ENCODE assay signal across 14 mouse cellular contexts in the genomic region with DNA sequence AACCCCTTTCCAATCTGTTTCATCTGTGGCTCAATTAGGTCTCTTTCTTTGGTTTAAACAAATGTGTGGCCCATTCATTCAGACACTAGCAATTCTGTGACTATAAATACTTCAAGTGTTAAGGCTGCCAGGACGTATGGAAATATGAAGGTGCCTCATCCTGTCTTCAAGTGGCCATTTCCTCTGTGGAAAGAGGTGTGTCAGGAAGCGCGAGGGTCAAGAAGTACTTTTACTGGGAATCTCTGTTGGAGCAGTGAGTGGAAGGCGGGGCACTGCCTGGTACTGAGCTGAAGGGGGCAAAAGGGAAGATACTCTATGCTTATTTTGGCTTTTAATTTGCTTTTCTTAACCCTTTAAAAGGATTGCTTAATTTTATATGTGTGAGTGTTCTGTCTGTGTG.
DNase-seq lines count a peak whose midpoint lies in the region; ATAC-seq and TF ChIP-seq lines count a peak whose summit lies in the region.
"Had no signal": no experiment of that assay in that cellular context is flagged by ENCODE, and none has a peak within 500 bp of the region (broad histone marks: within the 10 kb centered on the region; RNA-seq: fewer than 3 reads in every experiment).

No protein-coding gene starts in this region.

- H3K36me3 ChIP-seq in heart, postnatal 0 days (replicated peaks; ENCODE audit: control insufficient read depth, insufficient read depth, low read length) = peaks cover 15% of the 10 kb centered on the region; the same call in 1 of the 2 replicates
- no peaks in the 10 kb centered on the region for H3K36me3 ChIP-seq in heart, embryonic 10.5 days
- no peaks in the 10 kb centered on the region for H3K36me3 ChIP-seq in neural tube, embryonic 11.5 days (ENCODE audit: control insufficient read depth, insufficient read depth, low read length)
- H3K36me3 ChIP-seq in lung, postnatal 0 days (ENCODE audit: insufficient read depth, low read length) = no peaks in the 10 kb centered on the region; the same call in 1 of the 2 replicates
- no peaks in the 10 kb centered on the region for H3K36me3 ChIP-seq in neural tube, embryonic 14.5 days (ENCODE audit: control insufficient read depth, insufficient read depth, low read length)
- H3K36me3 ChIP-seq: intestine, embryonic 15.5 days had no signal

- peak overlapping the region; percentile 4; the same call in 1 of the 2 replicates for H3K4me2 ChIP-seq in heart, postnatal 0 days (ENCODE audit: low read depth, low read length)
- H3K4me2 ChIP-seq in neural tube, embryonic 11.5 days (ENCODE audit: low read depth) = no peak overlapping the region
- H3K4me2 ChIP-seq in lung, postnatal 0 days (replicated peaks; ENCODE audit: low read depth, low read length) = peak overlapping the region; percentile 19; the same call in 1 of the 2 replicates
- H3K4me2 ChIP-seq in neural tube, embryonic 14.5 days (ENCODE audit: low read depth, low read length) = no peak overlapping the region

- no peak for ATAC-seq in heart, postnatal 0 days (ENCODE audit: insufficient read depth, low read depth)
- 0 out of 2 replicates have a peak, but pooled peaks have one; percentile 18 for ATAC-seq in neural tube, embryonic 11.5 days (ENCODE audit: insufficient read depth, low FRiP score, low TSS enrichment)
- ATAC-seq in lung, postnatal 0 days = peak; percentile 88
- 0 out of 2 replicates have a peak, but pooled peaks have one; percentile 22 for ATAC-seq in neural tube, embryonic 14.5 days (ENCODE audit: low read depth)
- ATAC-seq: intestine, embryonic 15.5 days had no signal

- DNase-seq in heart, postnatal 0 days (ENCODE audit: low spot score) = no peak
- no peak for DNase-seq in heart, embryonic 10.5 days (ENCODE audit: low spot score)
- no peak for DNase-seq in neural tube, embryonic 11.5 days (ENCODE audit: low spot score)
- DNase-seq in neural tube, embryonic 10.5 days (ENCODE audit: extremely low spot score, low spot score) = no peak
- peak; percentile 81 for DNase-seq in lung, postnatal 0 days (ENCODE audit: low spot score)
- no peak for DNase-seq in gastrocnemius, postnatal 14 days
- DNase-seq in cerebellum, postnatal 14 days = no peak
- DNase-seq: cerebellum, adult 18-20 months; kidney, postnatal 10 days; layer of hippocampus, adult 9-11 months; thymus, postnatal 4 days had no signal

- H3K9ac ChIP-seq in heart, postnatal 0 days (replicated peaks; ENCODE audit: low read depth, low read length) = no peak overlapping the region
- no peak overlapping the region for H3K9ac ChIP-seq in neural tube, embryonic 11.5 days (ENCODE audit: low read length)
- no peak overlapping the region for H3K9ac ChIP-seq in lung, postnatal 0 days (replicated peaks; ENCODE audit: low read depth)
- H3K9ac ChIP-seq in neural tube, embryonic 14.5 days (replicated peaks; ENCODE audit: low read depth, low read length) = no peak overlapping the region
- H3K9ac ChIP-seq: intestine, embryonic 15.5 days; liver, embryonic 14.5 days had no signal

- H3K9me3 ChIP-seq in heart, postnatal 0 days (replicated peaks; ENCODE audit: control insufficient read depth, low read length) = no peaks in the 10 kb centered on the region
- no peaks in the 10 kb centered on the region for H3K9me3 ChIP-seq in heart, embryonic 10.5 days
- no peaks in the 10 kb centered on the region for H3K9me3 ChIP-seq in neural tube, embryonic 11.5 days (ENCODE audit: control insufficient read depth, low read length)
- H3K9me3 ChIP-seq in lung, postnatal 0 days (ENCODE audit: low read length) = no peaks in the 10 kb centered on the region
- no peaks in the 10 kb centered on the region for H3K9me3 ChIP-seq in neural tube, embryonic 14.5 days (ENCODE audit: control insufficient read depth, low read length)
- H3K9me3 ChIP-seq: intestine, embryonic 15.5 days had no signal

- H3K27ac ChIP-seq in heart, postnatal 0 days (ENCODE audit: low read depth) = no peak overlapping the region
- no peak overlapping the region for H3K27ac ChIP-seq in heart, embryonic 10.5 days
- H3K27ac ChIP-seq in neural tube, embryonic 11.5 days (ENCODE audit: low read depth, low read length) = no peak overlapping the region
- peak overlapping the region; percentile 72; the same call in 1 of the 2 replicates for H3K27ac ChIP-seq in lung, postnatal 0 days (ENCODE audit: low read length)
- H3K27ac ChIP-seq in neural tube, embryonic 14.5 days (ENCODE audit: low read depth, low read length) = no peak overlapping the region
- H3K27ac ChIP-seq: intestine, embryonic 15.5 days; liver, embryonic 14.5 days had no signal

- no peak for TF ChIP-seq CTCF in heart, postnatal 0 days (IDR thresholded peaks at IDR 0.05; ENCODE audit: low read depth)
- TF ChIP-seq CTCF in lung, postnatal 0 days (IDR thresholded peaks at IDR 0.05) = no peak

- no peaks in the 10 kb centered on the region for H3K27me3 ChIP-seq in heart, postnatal 0 days (ENCODE audit: control insufficient read depth, insufficient read depth, low read length)
- no peaks in the 10 kb centered on the region for H3K27me3 ChIP-seq in heart, embryonic 10.5 days (ENCODE audit: insufficient read depth, poor library complexity, severe bottlenecking)
- H3K27me3 ChIP-seq in neural tube, embryonic 11.5 days (ENCODE audit: control insufficient read depth, insufficient read depth, low read length) = no peaks in the 10 kb centered on the region
- H3K27me3 ChIP-seq in lung, postnatal 0 days (replicated peaks; ENCODE audit: insufficient read depth, low read length) = no peaks in the 10 kb centered on the region
- H3K27me3 ChIP-seq in neural tube, embryonic 14.5 days (ENCODE audit: control insufficient read depth, insufficient read depth, low read length) = no peaks in the 10 kb centered on the region
- H3K27me3 ChIP-seq: intestine, embryonic 15.5 days had no signal

- intact Hi-C loops in gastrocnemius, postnatal 14 days (cut with DNase I; ENCODE audit: low total_unique reads) = no loop called here

- WGBS in heart, postnatal 0 days = 37% methylated on average over 4 of the region's 4 CpGs
- 57% methylated on average over 4 of the region's 4 CpGs for WGBS in heart, embryonic 10.5 days
- 76% methylated on average over 4 of the region's 4 CpGs for WGBS in neural tube, embryonic 11.5 days
- WGBS in lung, postnatal 0 days = 28% methylated on average over 4 of the region's 4 CpGs
- 64% methylated on average over 4 of the region's 4 CpGs for WGBS in neural tube, embryonic 14.5 days

- peaks cover 6% of the 10 kb centered on the region; the same call in 1 of the 2 replicates for H3K4me1 ChIP-seq in heart, postnatal 0 days (ENCODE audit: control insufficient read depth, insufficient read depth)
- peaks cover 9% of the 10 kb centered on the region; the same call in 1 of the 2 replicates for H3K4me1 ChIP-seq in heart, embryonic 10.5 days
- H3K4me1 ChIP-seq in neural tube, embryonic 11.5 days (ENCODE audit: control insufficient read depth, insufficient read depth, low read length) = peaks cover 16% of the 10 kb centered on the region
- peaks cover 3% of the 10 kb centered on the region; the same call in 1 of the 2 replicates for H3K4me1 ChIP-seq in lung, postnatal 0 days (ENCODE audit: insufficient read depth, low read depth, low read length)
- peaks cover 16% of the 10 kb centered on the region for H3K4me1 ChIP-seq in neural tube, embryonic 14.5 days (ENCODE audit: control insufficient read depth, insufficient read depth, low read length)

- H3K4me3 ChIP-seq in heart, postnatal 0 days (ENCODE audit: low read depth, low read length) = no peak overlapping the region
- no peak overlapping the region for H3K4me3 ChIP-seq in heart, embryonic 10.5 days
- no peak overlapping the region for H3K4me3 ChIP-seq in neural tube, embryonic 11.5 days (ENCODE audit: low read depth, low read length)
- no peak overlapping the region for H3K4me3 ChIP-seq in lung, postnatal 0 days (ENCODE audit: low read depth, low read length)
- no peak overlapping the region for H3K4me3 ChIP-seq in neural tube, embryonic 14.5 days (ENCODE audit: low read depth, low read length)
- H3K4me3 ChIP-seq: intestine, embryonic 15.5 days had no signal

- TF ChIP-seq EP300 in heart, postnatal 0 days (IDR thresholded peaks at IDR 0.05; ENCODE audit: low read depth) = no peak
- peak; percentile 82 for TF ChIP-seq EP300 in lung, postnatal 0 days (IDR thresholded peaks at IDR 0.05)

Comparison
In these comparisons a context has a peak if more than half of its experiments do, and no peak if none do; other contexts are left out.
1. H3K4me2 ChIP-seq: peak in heart, postnatal 0 days (single experiment) and lung, postnatal 0 days (single experiment); none in neural tube, embryonic 11.5 days (single experiment) and neural tube, embryonic 14.5 days (single experiment).